Mouse (Mus musculus) thymus, adult 2 months (tissue): ENCODE measurements at regions not wholly inside any gene's neighbourhood (a gene's known extent, or its start where the extent isn't known, plus 50 kb on each side); places are given as distances from the start of the nearest gene placed in this dataset.

Experiments
- CTCF ChIP-seq: fragments of 200-500 bp; IDR thresholded peaks from 2 replicates; pipeline ENCODE4 v1.5.1; 2012; ENCODE audit warnings: mild to moderate bottlenecking, control low read depth, low read length, moderate library complexity, borderline replicate concordance; ENCODE audit not compliant: control insufficient read depth, poor library complexity, insufficient read depth; ENCODE audit errors: extremely low read depth
- POLR2A ChIP-seq: fragments of 200-500 bp; IDR thresholded peaks from 2 replicates; pipeline ENCODE4 v1.6.1; 2012; ENCODE audit warnings: mild to moderate bottlenecking, low read length, control low read depth, moderate library complexity; ENCODE audit not compliant: control insufficient read depth, poor library complexity, insufficient read depth; ENCODE audit errors: extremely low read depth

GRCm38 (mm10) chr9:122496482-122496985 lies 145.1 kb downstream of the Abhd5 start:
- TF ChIP-seq CTCF (no peak), POLR2A (no peak)
